In the genomic region with DNA sequence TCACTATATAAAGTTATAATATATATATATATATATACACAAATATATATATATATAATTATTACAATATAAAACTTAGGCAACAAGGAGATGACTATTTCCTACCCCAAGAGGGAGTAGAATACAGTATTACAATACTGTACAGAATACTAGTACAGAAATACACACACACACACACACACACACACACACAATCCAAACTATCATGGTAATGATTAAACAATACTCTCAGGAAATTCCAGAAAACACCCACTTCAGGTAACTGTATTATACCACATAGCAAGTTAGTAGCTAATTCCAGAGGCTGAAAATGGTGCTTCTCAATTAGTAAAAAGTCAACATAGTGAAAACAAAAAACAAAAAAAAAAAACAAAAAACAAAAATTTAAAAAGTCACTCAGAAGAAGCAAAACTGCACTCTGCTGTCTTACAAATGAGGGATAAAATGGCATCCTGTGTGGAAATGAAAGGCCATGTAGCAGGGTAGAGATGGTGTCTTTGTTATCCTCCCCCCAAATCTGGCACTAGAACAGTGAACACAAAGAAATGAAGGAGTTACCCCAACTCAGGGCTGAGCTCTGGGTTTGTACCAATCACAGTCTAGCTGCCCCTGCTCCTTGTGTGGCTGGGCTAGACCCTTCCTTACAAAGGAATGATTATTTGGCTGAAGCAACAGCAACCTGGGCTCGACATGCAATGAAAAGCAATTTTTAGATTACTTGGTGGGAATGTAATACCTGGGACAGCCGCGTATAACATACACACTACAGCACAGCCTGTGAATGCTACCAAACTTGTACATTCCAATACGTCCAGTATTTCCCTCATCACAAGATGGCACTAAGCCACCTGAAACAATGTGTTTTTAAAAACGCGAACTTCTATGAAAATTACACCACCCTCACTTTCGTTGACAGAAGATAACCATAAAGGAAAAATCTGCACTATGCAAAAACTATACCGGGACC, we compare ENCODE assay signal across 8 mouse cellular contexts. TPM values are rescaled to one million over a fixed set of nuclear protein-coding genes. Genes with fewer than 3 reads are reported as not detected.
DNase-seq lines count a peak whose midpoint lies in the region; ATAC-seq and TF ChIP-seq lines count a peak whose summit lies in the region.

No protein-coding gene starts in this region.

- peak; percentile 29 for DNase-seq in liver, adult 2 months (ENCODE audit: extremely low read depth, low read depth, low spot score)
- DNase-seq in liver = no peak
- peak; percentile 1 for DNase-seq in T-cell, adult 2 months (ENCODE audit: low spot score)
- DNase-seq in forebrain, postnatal 0 days = no peak
- peak; percentile 27 to 35 for DNase-seq in kidney, postnatal 25 days
- DNase-seq in midbrain, postnatal 0 days (ENCODE audit: low spot score) = peak; percentile 58
- no peak for DNase-seq in thymus, postnatal 10 days (ENCODE audit: low spot score in 2 of 2)
- no peak for DNase-seq in layer of hippocampus, adult 11-12 months (ENCODE audit: low spot score)

- peak overlapping the region; percentile 87 for H3K4me3 ChIP-seq in liver, adult 2 months (ENCODE audit: insufficient read depth, low read depth, low read length)
- H3K4me3 ChIP-seq in forebrain, postnatal 0 days (ENCODE audit: low read depth, low read length) = peak overlapping the region; percentile 82
- H3K4me3 ChIP-seq in midbrain, postnatal 0 days (ENCODE audit: low read depth, low read length) = peak overlapping the region; percentile 98

- no peaks in the 10 kb centered on the region for H3K9me3 ChIP-seq in forebrain, postnatal 0 days (ENCODE audit: low read length)
- H3K9me3 ChIP-seq in midbrain, postnatal 0 days (ENCODE audit: low read length) = no peaks in the 10 kb centered on the region

- TF ChIP-seq CTCF in liver, adult 2 months (IDR thresholded peaks at IDR 0.05; ENCODE audit: low read depth, low read length) = no peak
- TF ChIP-seq CTCF in forebrain, postnatal 0 days (IDR thresholded peaks at IDR 0.05; ENCODE audit: low read depth) = peak; percentile 25
- peak; percentile 50 for TF ChIP-seq CTCF in midbrain, postnatal 0 days (IDR thresholded peaks at IDR 0.05)

- H3K27ac ChIP-seq in liver, adult 2 months (replicated peaks; ENCODE audit: insufficient read depth, low read depth, low read length) = no peak overlapping the region
- 0 out of 2 replicates have a peak overlapping the region, but pooled peaks have one; percentile 51 for H3K27ac ChIP-seq in forebrain, postnatal 0 days (ENCODE audit: low read depth, low read length)
- H3K27ac ChIP-seq in midbrain, postnatal 0 days (ENCODE audit: low read depth, low read length) = peak overlapping the region; percentile 82; the same call in 1 of the 2 replicates

- no peaks in the 10 kb centered on the region for H3K27me3 ChIP-seq in liver, adult 2 months (ENCODE audit: control insufficient read depth, insufficient read depth, low read length)
- H3K27me3 ChIP-seq in forebrain, postnatal 0 days (ENCODE audit: insufficient read depth, low read length) = no peaks in the 10 kb centered on the region
- no peaks in the 10 kb centered on the region for H3K27me3 ChIP-seq in midbrain, postnatal 0 days (ENCODE audit: insufficient read depth, low read length)

- WGBS in liver, adult 2 months = 5% methylated on average over 8 of the region's 8 CpGs
- WGBS in forebrain, postnatal 0 days = 4% methylated on average over 8 of the region's 8 CpGs
- WGBS in midbrain, postnatal 0 days = 11% methylated on average over 8 of the region's 8 CpGs

- peak; percentile 30 for ATAC-seq in forebrain, postnatal 0 days
- ATAC-seq in midbrain, postnatal 0 days (ENCODE audit: low FRiP score) = peak; percentile 54

- peak overlapping the region; percentile 75 for H3K4me2 ChIP-seq in forebrain, postnatal 0 days (ENCODE audit: low read depth)
- H3K4me2 ChIP-seq in midbrain, postnatal 0 days (ENCODE audit: low read depth, low read length, poor library complexity, severe bottlenecking) = peak overlapping the region; percentile 73

- no peaks in the 10 kb centered on the region for H3K36me3 ChIP-seq in liver, adult 2 months (ENCODE audit: control insufficient read depth, insufficient read depth, low read length)
- H3K36me3 ChIP-seq in forebrain, postnatal 0 days (ENCODE audit: insufficient read depth) = no peaks in the 10 kb centered on the region
- H3K36me3 ChIP-seq in midbrain, postnatal 0 days (ENCODE audit: insufficient read depth, low read length) = no peaks in the 10 kb centered on the region

- TF ChIP-seq POLR2A in liver, adult 2 months (IDR thresholded peaks at IDR 0.05; ENCODE audit: extremely low read depth, insufficient read depth, low read length) = no peak

- peaks cover 8% of the 10 kb centered on the region for H3K4me1 ChIP-seq in liver, adult 2 months (ENCODE audit: control insufficient read depth, insufficient read depth, low read length)
- no peaks in the 10 kb centered on the region for H3K4me1 ChIP-seq in forebrain, postnatal 0 days (ENCODE audit: insufficient read depth)
- H3K4me1 ChIP-seq in midbrain, postnatal 0 days (ENCODE audit: insufficient read depth, low read length) = peaks cover 6% of the 10 kb centered on the region

- peak overlapping the region; percentile 12; the same call in 1 of the 2 replicates for H3K9ac ChIP-seq in liver, adult 2 months (ENCODE audit: low read depth, low read length)
- peak overlapping the region; percentile 79 for H3K9ac ChIP-seq in forebrain, postnatal 0 days
- peak overlapping the region; percentile 91 for H3K9ac ChIP-seq in midbrain, postnatal 0 days (replicated peaks; ENCODE audit: low read length, poor library complexity, severe bottlenecking)

- peaks cover 25% of the 10 kb centered on the region for H3K79me2 ChIP-seq in liver, adult 2 months (ENCODE audit: control insufficient read depth, insufficient read depth, low read length)

RNA-seq across cellular contexts. Expression of gene Chmp2b, which starts 1.2 kb away (rescaled TPM):
- 19.1 and 20.6 TPM in 2 replicates for total RNA-seq in liver, adult 2 months (2014; rRNA removed)
- polyA plus RNA-seq in liver, adult 2 months (2012; rRNA removed) = 8.5 and 10.5 TPM in 2 replicates
- total RNA-seq in forebrain, postnatal 0 days (2014; rRNA removed) = 63.1 and 65.0 TPM in 2 replicates
- 124 and 140 TPM in 2 replicates for polyA plus RNA-seq in forebrain, postnatal 0 days (2015; fragmentation: Nextera tagmentation; extraction: Ambion mirVana)
- total RNA-seq in midbrain, postnatal 0 days (2014; rRNA removed) = 50.9 and 66.0 TPM in 2 replicates
- polyA plus RNA-seq in midbrain, postnatal 0 days (2015; fragmentation: Nextera tagmentation; extraction: Ambion mirVana) = 164 and 168 TPM in 2 replicates

RNA-seq across cellular contexts. Expression of gene Pou1f1, which starts 41.0 kb away (rescaled TPM):
- total RNA-seq in liver, adult 2 months (2014; rRNA removed) = not detected in 2 replicates
- not detected in 2 replicates for polyA plus RNA-seq in liver, adult 2 months (2012; rRNA removed)
- total RNA-seq in forebrain, postnatal 0 days (2014; rRNA removed) = not detected in 2 replicates
- polyA plus RNA-seq in forebrain, postnatal 0 days (2015; fragmentation: Nextera tagmentation; extraction: Ambion mirVana) = not detected in 2 replicates
- not detected in 2 replicates for total RNA-seq in midbrain, postnatal 0 days (2014; rRNA removed)
- polyA plus RNA-seq in midbrain, postnatal 0 days (2015; fragmentation: Nextera tagmentation; extraction: Ambion mirVana) = not detected in 2 replicates

Comparison
In these comparisons a context has a peak if more than half of its experiments do, and no peak if none do; other contexts are left out.
1. DNase-seq: peak in liver, adult 2 months (single experiment), T-cell, adult 2 months (single experiment), kidney, postnatal 25 days (2 of 2) and midbrain, postnatal 0 days (single experiment); none in liver (single experiment), forebrain, postnatal 0 days (single experiment), thymus, postnatal 10 days (0 of 2) and layer of hippocampus, adult 11-12 months (single experiment).
2. H3K9ac ChIP-seq: peak in every context shown above with its lines; median percentile 91 in midbrain, postnatal 0 days; 79 in forebrain, postnatal 0 days; 12 in liver, adult 2 months.
3. Peak in every context shown above with its lines, with median percentiles within 50 percentile points of each other: H3K4me3 ChIP-seq.